Mouse (Mus musculus) heart, adult 9 months (tissue): ENCODE measurements around the gene Gm4214.
"Not testable (repeated sequence)": the region's sequence is repeated elsewhere in the genome, so short reads cannot be mapped to it uniquely, and the experiment has no call there.

Experiments used
- DNase-seq, 2 experiments: peaks; one replicate each; pipeline ENCODE4 v3.0.0; 2022; ENCODE audit warnings: low spot score in 2 of 2

Gm4214 gene

DNA sequence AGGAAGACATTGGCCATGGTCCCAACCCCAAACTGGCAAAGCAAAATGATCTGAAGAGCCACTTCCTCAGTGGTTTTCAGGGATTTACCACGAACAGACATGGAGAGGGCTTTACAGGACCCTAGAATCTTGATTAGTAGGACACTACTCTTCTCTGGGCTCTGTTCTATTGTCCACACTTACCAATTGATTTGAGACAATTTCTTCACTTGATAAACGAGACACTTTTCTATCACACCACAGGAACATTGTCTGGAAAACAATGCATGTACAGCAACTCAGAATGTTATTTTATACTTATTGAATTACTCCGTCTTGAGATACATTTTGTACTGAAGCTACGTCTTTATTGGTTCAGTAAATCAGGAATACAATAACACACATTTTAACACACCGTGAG lies at the start of gene Gm4214:
Gm4214 (minus strand) TSS at position 101 of the 400 bp plus-strand sequence.
- DNase-seq, result not testable (repeated sequence)

DNA sequence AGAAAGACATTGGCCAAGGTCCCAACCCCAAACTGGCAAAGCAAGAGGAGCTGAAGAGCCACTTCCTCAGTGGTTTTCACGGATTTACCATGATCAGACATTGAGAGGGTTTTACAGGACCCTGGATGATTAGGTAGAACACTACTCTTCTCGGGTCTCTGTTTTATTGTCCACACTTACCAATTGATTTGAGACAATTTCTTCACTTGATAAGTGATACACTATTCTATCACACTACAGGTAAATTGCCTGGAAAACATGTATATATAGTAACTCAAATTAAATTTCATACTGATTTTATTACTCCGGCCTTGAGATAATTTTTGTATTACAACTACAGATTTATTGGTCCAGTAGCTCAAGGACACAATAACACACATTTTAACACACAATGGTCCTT lies 35.4 kb upstream of the Gm4214 start, which contains the start of gene Gm4216:
Gm4216 (minus strand) TSS at position 101 of the 400 bp plus-strand sequence.
- not testable (repeated sequence) for DNase-seq
